Mouse (Mus musculus) CH12.LX (cell line): ENCODE measurements around the gene Snx9. TPM values are rescaled to one million over a fixed set of nuclear protein-coding genes. Genes with fewer than 3 reads are reported as not detected.

ENCODE experiments used
- DNase-seq: peaks from one replicate; pipeline ENCODE4 v3.0.0-alpha.2; 2013; ENCODE audit errors: extremely low read depth
- H3K27ac ChIP-seq: 2 replicates; pipeline ENCODE4 v1.5.1; 2012; ENCODE audit warnings: low read depth, mild to moderate bottlenecking, control low read depth, moderate library complexity; ENCODE audit not compliant: insufficient read depth
- H3K27me3 ChIP-seq: replicated peaks from 2 replicates; pipeline ENCODE3; 2012; ENCODE audit warnings: inconsistent platforms
- H3K36me3 ChIP-seq, 2 experiments: replicated peaks in 1 of 2; 2 replicates each; pipeline versions ENCODE3 to v1.6.1; 2012; ENCODE audit warnings: inconsistent platforms in 1 of 2, low read length in 1 of 2, mild to moderate bottlenecking in 1 of 2, mixed read lengths in 1 of 2, moderate library complexity in 1 of 2; ENCODE audit not compliant: control insufficient read depth in 1 of 2, insufficient read depth in 1 of 2
- H3K4me1 ChIP-seq, 2 experiments: 2 replicates each; pipeline ENCODE4 v1.6.1; 2012; ENCODE audit warnings: inconsistent platforms in 1 of 2, moderate library complexity in 1 of 2; ENCODE audit not compliant: insufficient read depth in 2 of 2, control insufficient read depth in 1 of 2
- H3K4me2 ChIP-seq: 2 replicates; pipeline ENCODE4 v1.6.1; 2012; ENCODE audit warnings: low read depth, mild to moderate bottlenecking, control low read depth; ENCODE audit not compliant: poor library complexity, insufficient read depth, severe bottlenecking
- H3K4me3 ChIP-seq, 3 experiments: fragments of 150-350 bp in 1 of 3; sonication (generic) in 1 of 3; replicated peaks in 1 of 3; 2 replicates each; pipeline versions ENCODE3 to v1.5.1; 2011 to 2012; ENCODE audit warnings: low read depth in 2 of 3, low read length in 2 of 3, mild to moderate bottlenecking in 2 of 3, moderate library complexity in 2 of 3, control low read depth in 1 of 3, improper control_type of control experiment in 1 of 3, inconsistent platforms in 1 of 3, mixed read lengths in 1 of 3; ENCODE audit not compliant: poor library complexity in 1 of 3
- H3K79me2 ChIP-seq: replicated peaks from 2 replicates; pipeline ENCODE4 v1.6.1; 2012; ENCODE audit warnings: mild to moderate bottlenecking, moderate library complexity; ENCODE audit not compliant: control insufficient read depth, poor library complexity, insufficient read depth, severe bottlenecking; ENCODE audit errors: extremely low read depth
- H3K9ac ChIP-seq: 2 replicates; pipeline ENCODE4 v1.6.1; 2012; ENCODE audit warnings: low read depth, mild to moderate bottlenecking, control low read depth, moderate library complexity; ENCODE audit not compliant: insufficient read depth
- H3K9me3 ChIP-seq: replicated peaks from 2 replicates; pipeline ENCODE3; 2012; ENCODE audit warnings: low read length, inconsistent platforms, mixed read lengths
- CHD1 ChIP-seq: IDR thresholded peaks from 2 replicates; pipeline ENCODE4 v1.6.1; 2012; ENCODE audit warnings: low read depth, low read length, improper control_type of control experiment, inconsistent platforms
- EP300 ChIP-seq: IDR thresholded peaks from 2 replicates; pipeline ENCODE4 v1.6.1; 2011; ENCODE audit warnings: low read length, improper control_type of control experiment
- ETS1 ChIP-seq: conservative IDR thresholded peaks from 2 replicates; pipeline ENCODE4 v1.6.1; 2012; ENCODE audit warnings: low read depth, mild to moderate bottlenecking, inconsistent platforms, low read length, improper control_type of control experiment, moderate library complexity
- GABPA ChIP-seq: IDR thresholded peaks from 2 replicates; pipeline ENCODE4 v1.6.1; 2012; ENCODE audit warnings: low read depth, low read length, improper control_type of control experiment, inconsistent platforms; ENCODE audit not compliant: insufficient replicate concordance
- IRF4 ChIP-seq: IDR thresholded peaks from 2 replicates; pipeline ENCODE4 v1.6.1; 2014; ENCODE audit warnings: low read depth, mild to moderate bottlenecking, inconsistent platforms, low read length, improper control_type of control experiment
- JUN ChIP-seq: IDR thresholded peaks from 2 replicates; pipeline ENCODE4 v1.6.1; 2011; ENCODE audit warnings: low read depth, mild to moderate bottlenecking, low read length, improper control_type of control experiment, moderate library complexity; ENCODE audit not compliant: insufficient read depth
- MYC ChIP-seq: IDR thresholded peaks from 2 replicates; pipeline ENCODE4 v1.6.1; 2011; ENCODE audit warnings: low read depth, mild to moderate bottlenecking, improper control_type of control experiment, low read length
- NRF1 ChIP-seq: IDR thresholded peaks from 2 replicates; pipeline ENCODE4 v1.6.1; 2014; ENCODE audit warnings: low read depth, mild to moderate bottlenecking, inconsistent platforms, low read length, improper control_type of control experiment, moderate library complexity
- SIN3A ChIP-seq: IDR thresholded peaks from 2 replicates; pipeline ENCODE4 v1.6.1; 2012; ENCODE audit warnings: low read length, improper control_type of control experiment, inconsistent platforms
- SMC3 ChIP-seq: IDR thresholded peaks from 2 replicates; pipeline ENCODE4 v1.6.1; 2011; ENCODE audit warnings: low read depth, low read length, improper control_type of control experiment
- ZKSCAN1 ChIP-seq: IDR thresholded peaks from 2 replicates; pipeline ENCODE4 v1.6.1; 2012; ENCODE audit warnings: low read depth, inconsistent platforms, low read length, improper control_type of control experiment, borderline replicate concordance
- dilution Hi-C: fragments of 300-500 bp; cut with MboI; formaldehyde crosslinking; loops from 2 replicates; pipeline ENCODE4 v1.14.3; 2020; ENCODE audit warnings: low sequenced_read_pairs; ENCODE audit not compliant: extremely low pct_unique_long_range_greater_than_20kb, extremely low pct_ligation_motif_present
- in situ Hi-C: fragments of 300-500 bp; cut with MboI; formaldehyde crosslinking; loops from 3 replicates; pipeline ENCODE4 v1.14.3; 2019; ENCODE audit warnings: low sequenced_read_pairs, low pct_ligation_motif_present, low pct_unique_long_range_greater_than_20kb, mixed read lengths
- polyA plus RNA-seq: library from polyadenylated mRNA; unstranded; fragments of >175 nt; gene quantifications from 2 replicates; pipeline ENCODE4 v1.2.1, GENCODE M21; 2012; ENCODE audit warnings: low read depth; ENCODE audit not compliant: insufficient read length
- total RNA-seq, 2 experiments: library from RNA; depleted of rRNA; stranded (reverse); fragments of 300-350 nt in 1 of 2; fragments of >200 nt in 1 of 2; gene quantifications; 2 replicates each; pipeline ENCODE4 v1.2.3; 2012 to 2014

Snx9 gene
- total and polyA plus RNA-seq, 3 experiments: 16.3 to 26.3 (median 17.1) TPM

GRCm38 (mm10) chr17:5943053-5943452 lies 101.9 kb downstream of the Snx9 start:
- Histone ChIP-seq H3K4me3 (no peak overlapping the region), H3K27me3 (peaks cover 6% of the 10 kb centered on the region), H3K36me3 (no peaks in the 10 kb centered on the region), H3K9me3 (peaks cover 4% of the 10 kb centered on the region), H3K9ac (no peak overlapping the region), H3K79me2 (no peaks in the 10 kb centered on the region), H3K27ac (no peak overlapping the region), H3K4me1 (peaks cover 4 to 28% of the 10 kb centered on the region in 2 experiments; a peak in 3 of 4 replicates), H3K4me2 (no peak overlapping the region)
- no peak for DNase-seq
- in situ Hi-C loops: loop anchor here (5.0 kb wide), 2 partner anchors 34 to 64 kb away; no protein-coding TSS in a partner anchor
- dilution Hi-C loops: no loop called here
- TF ChIP-seq SIN3A: no peak
- TF ChIP-seq EP300: 0 out of 2 replicates have a peak, but pooled peaks have one; percentile 11

GRCm38 (mm10) chr17:5947039-5947438 lies 105.9 kb downstream of the Snx9 start:
- H3K4me1 ChIP-seq: peaks cover 0 to 30% of the 10 kb centered on the region in 2 experiments
- H3K36me3 ChIP-seq: peaks cover 2 to 3% of the 10 kb centered on the region in 2 experiments
- no peaks in the 10 kb centered on the region for H3K79me2 ChIP-seq
- H3K4me3 ChIP-seq: no peak overlapping the region
- no peak overlapping the region for H3K9ac ChIP-seq
- dilution Hi-C loops (no loop called here), in situ Hi-C loops (no loop called here)
- TF ChIP-seq SMC3 (no peak), ZKSCAN1 (no peak), IRF4 (no peak)
- H3K27ac ChIP-seq: no peak overlapping the region
- no peak for DNase-seq
- H3K4me2 ChIP-seq: no peak overlapping the region
- H3K27me3 ChIP-seq: no peaks in the 10 kb centered on the region
- H3K9me3 ChIP-seq: no peaks in the 10 kb centered on the region

- no peak overlapping the region for H3K4me2 ChIP-seq
- in situ Hi-C loops (no loop called here), dilution Hi-C loops (no loop called here)
- peaks cover 2 to 3% of the 10 kb centered on the region in 2 experiments for H3K36me3 ChIP-seq
- no peak overlapping the region for H3K27ac ChIP-seq
- H3K79me2 ChIP-seq: no peaks in the 10 kb centered on the region
- no peak for DNase-seq
- H3K9ac ChIP-seq: no peak overlapping the region
- H3K4me1 ChIP-seq: peaks cover 0 to 12% of the 10 kb centered on the region in 2 experiments
- no peaks in the 10 kb centered on the region for H3K27me3 ChIP-seq
- no peaks in the 10 kb centered on the region for H3K9me3 ChIP-seq
- no peak overlapping the region for H3K4me3 ChIP-seq
- no peak for TF ChIP-seq NRF1
- no peak for TF ChIP-seq ETS1
- TF ChIP-seq JUN: no peak
- no peak for TF ChIP-seq SIN3A
- no peak for TF ChIP-seq CHD1
- TF ChIP-seq MYC: no peak
- TF ChIP-seq GABPA: no peak
- TF ChIP-seq, all 38 proteins: peak for 0
Observed at GRCm38 (mm10) chr17:5952455-5952854, 111.3 kb downstream of the Snx9 start.
